Mouse (Mus musculus): ENCODE results near the gene Ackr2. TPM values are rescaled to one million over a fixed set of nuclear protein-coding genes. Genes with fewer than 3 reads are reported as not detected.

Ackr2 gene
- total and polyA plus RNA-seq, 3 experiments = not detected

GRCm38 (mm10) chr9:121903476-121904305, 5.5 kb downstream of the Ackr2 start:
- no peak for TF ChIP-seq USF1 (IDR thresholded peaks at IDR 0.05; ENCODE audit: low read depth, low read length)
- TF ChIP-seq TBP (IDR thresholded peaks at IDR 0.05; ENCODE audit: low read depth, low read length) = no peak
- TF ChIP-seq NRF1 (IDR thresholded peaks at IDR 0.05; ENCODE audit: insufficient read depth, low read depth, low read length, poor library complexity, severe bottlenecking) = no peak
- no peak for TF ChIP-seq E2F4 (IDR thresholded peaks at IDR 0.05; ENCODE audit: borderline replicate concordance, low read depth, low read length)
- TF ChIP-seq BHLHE40 (IDR thresholded peaks at IDR 0.05; ENCODE audit: borderline replicate concordance, low read depth, low read length) = no peak
- TF ChIP-seq CHD1 (IDR thresholded peaks at IDR 0.05; ENCODE audit: low read depth, low read length) = no peak
- no peak overlapping the region for H3K4me3 ChIP-seq (ENCODE audit: control insufficient read depth in 1 of 2, insufficient read depth in 1 of 2, low read depth in 2 of 2, low read length in 2 of 2)
- no peak overlapping the region for H3K9ac ChIP-seq (ENCODE audit: control insufficient read depth, low read depth, low read length, poor library complexity, severe bottlenecking)
- H3K27ac ChIP-seq (ENCODE audit: control insufficient read depth, low read depth, low read length) = no peak overlapping the region
- no peaks in the 10 kb centered on the region; the same call in 1 of the 2 replicates for H3K79me2 ChIP-seq (ENCODE audit: control insufficient read depth, insufficient read depth, low read length, poor library complexity)
- no peak for DNase-seq (ENCODE audit: low read depth, low spot score)
- no peaks in the 10 kb centered on the region for H3K9me3 ChIP-seq (replicated peaks; ENCODE audit: insufficient read depth, low read length)
- no peaks in the 10 kb centered on the region for H3K4me1 ChIP-seq (ENCODE audit: control insufficient read depth in 1 of 2, insufficient read depth in 2 of 2, low read length in 2 of 2)
- H3K36me3 ChIP-seq (ENCODE audit: control insufficient read depth in 1 of 2, insufficient read depth in 2 of 2, low read length in 2 of 2) = no peaks in the 10 kb centered on the region
- H3K27me3 ChIP-seq (ENCODE audit: control insufficient read depth in 1 of 2, insufficient read depth in 2 of 2, low read length in 2 of 2) = peaks cover 0 to 2% of the 10 kb centered on the region in 2 experiments; a peak in 1 of 4 replicates

- no peak overlapping the region for H3K27ac ChIP-seq (ENCODE audit: control insufficient read depth, low read depth, low read length)
- no peak overlapping the region for H3K4me3 ChIP-seq (ENCODE audit: control insufficient read depth in 1 of 2, insufficient read depth in 1 of 2, low read depth in 2 of 2, low read length in 2 of 2)
- no peak for TF ChIP-seq ETS1 (IDR thresholded peaks at IDR 0.05; ENCODE audit: low read depth, low read length)
- no peaks in the 10 kb centered on the region for H3K36me3 ChIP-seq (ENCODE audit: control insufficient read depth in 1 of 2, insufficient read depth in 2 of 2, low read length in 2 of 2)
- H3K9me3 ChIP-seq (replicated peaks; ENCODE audit: insufficient read depth, low read length) = no peaks in the 10 kb centered on the region
- no peak overlapping the region for H3K9ac ChIP-seq (ENCODE audit: control insufficient read depth, low read depth, low read length, poor library complexity, severe bottlenecking)
- no peak for DNase-seq (ENCODE audit: low read depth, low spot score)
- H3K4me1 ChIP-seq (ENCODE audit: control insufficient read depth in 1 of 2, insufficient read depth in 2 of 2, low read length in 2 of 2) = no peaks in the 10 kb centered on the region
- H3K79me2 ChIP-seq (ENCODE audit: control insufficient read depth, insufficient read depth, low read length, poor library complexity) = no peaks in the 10 kb centered on the region; the same call in 1 of the 2 replicates
- peaks cover 0 to 2% of the 10 kb centered on the region in 2 experiments; a peak in 1 of 4 replicates for H3K27me3 ChIP-seq (ENCODE audit: control insufficient read depth in 1 of 2, insufficient read depth in 2 of 2, low read length in 2 of 2)
Observed at GRCm38 (mm10) chr9:121904319-121904718, 6.2 kb downstream of the Ackr2 start.

- no peaks in the 10 kb centered on the region for H3K9me3 ChIP-seq (replicated peaks; ENCODE audit: insufficient read depth, low read length)
- no peak overlapping the region for H3K9ac ChIP-seq (ENCODE audit: control insufficient read depth, low read depth, low read length, poor library complexity, severe bottlenecking)
- H3K4me1 ChIP-seq (ENCODE audit: control insufficient read depth in 1 of 2, insufficient read depth in 2 of 2, low read length in 2 of 2) = no peaks in the 10 kb centered on the region
- no peaks in the 10 kb centered on the region for H3K36me3 ChIP-seq (ENCODE audit: control insufficient read depth in 1 of 2, insufficient read depth in 2 of 2, low read length in 2 of 2)
- no peak for DNase-seq (ENCODE audit: low read depth, low spot score)
- peaks cover 0 to 2% of the 10 kb centered on the region in 2 experiments; a peak in 1 of 4 replicates for H3K27me3 ChIP-seq (ENCODE audit: control insufficient read depth in 1 of 2, insufficient read depth in 2 of 2, low read length in 2 of 2)
- TF ChIP-seq UBTF (IDR thresholded peaks at IDR 0.05; ENCODE audit: borderline replicate concordance, insufficient read depth, low read depth, low read length) (no peak), ZKSCAN1 (IDR thresholded peaks at IDR 0.05; ENCODE audit: low read depth, low read length) (no peak)
- H3K79me2 ChIP-seq (ENCODE audit: control insufficient read depth, insufficient read depth, low read length, poor library complexity) = no peaks in the 10 kb centered on the region; the same call in 1 of the 2 replicates
- H3K27ac ChIP-seq (ENCODE audit: control insufficient read depth, low read depth, low read length) = no peak overlapping the region
- no peak overlapping the region for H3K4me3 ChIP-seq (ENCODE audit: control insufficient read depth in 1 of 2, insufficient read depth in 1 of 2, low read depth in 2 of 2, low read length in 2 of 2)
Observed at GRCm38 (mm10) chr9:121904946-121905345, 6.8 kb downstream of the Ackr2 start.

Data from MEL (cell line).